Mouse (Mus musculus) lung, adult 2 months (tissue): ENCODE measurements around the gene Dync1h1.

Experiments used
- CTCF ChIP-seq: fragments of 200-500 bp; IDR thresholded peaks from 2 replicates; pipeline ENCODE4 v1.5.1; 2011; ENCODE audit warnings: mild to moderate bottlenecking, low read length, control low read depth; ENCODE audit not compliant: insufficient read depth
- POLR2A ChIP-seq: fragments of 200-500 bp; IDR thresholded peaks from 2 replicates; pipeline ENCODE4 v1.6.1; 2011; ENCODE audit warnings: low read depth, mild to moderate bottlenecking, control low read depth, low read length, borderline replicate concordance; ENCODE audit errors: extremely low read depth

GRCm38 (mm10) chr12:110563383-110563782 lies 37.9 kb upstream of the Dync1h1 start:
- TF ChIP-seq CTCF (no peak), POLR2A (no peak)
